Mouse (Mus musculus) regulatory T cell (primary cell): Measurements from ENCODE around the gene Cngb1.

Source experiments
- in situ Hi-C: fragments of 300-600 bp; cut with MboI, MseI; formaldehyde crosslinking; loops from one replicate; pipeline ENCODE4 v1.15.1; 2025; ENCODE audit warnings: high pct_unique_total_duplicates

Cngb1 gene

DNA sequence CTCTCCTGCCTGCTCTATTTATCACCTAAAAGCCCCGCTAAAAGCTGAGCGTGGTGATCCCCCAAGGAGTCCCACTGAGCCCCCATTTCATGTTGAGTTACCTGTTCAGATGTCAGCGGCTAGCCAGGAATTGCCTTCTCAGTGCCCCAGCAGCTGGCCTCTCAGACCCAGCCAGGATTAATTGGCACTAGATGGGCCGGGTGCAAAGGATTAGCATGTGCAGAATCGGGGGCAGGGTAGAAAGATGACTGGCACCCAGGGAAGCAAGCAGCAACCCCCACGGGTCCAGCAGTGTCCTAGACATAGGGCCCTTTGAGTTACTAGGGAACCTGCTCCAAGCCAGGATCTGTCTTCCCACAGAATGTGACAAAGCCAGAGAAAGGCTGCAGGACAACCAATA is at the start of gene Cngb1:
Gene Cngb1, minus strand, starts transcription at position 155 of the 400 bp plus-strand sequence.
- in situ Hi-C loops, result loop anchor here (5.0 kb wide), 1 partner anchor 49 kb away; no protein-coding TSS in a partner anchor

DNA sequence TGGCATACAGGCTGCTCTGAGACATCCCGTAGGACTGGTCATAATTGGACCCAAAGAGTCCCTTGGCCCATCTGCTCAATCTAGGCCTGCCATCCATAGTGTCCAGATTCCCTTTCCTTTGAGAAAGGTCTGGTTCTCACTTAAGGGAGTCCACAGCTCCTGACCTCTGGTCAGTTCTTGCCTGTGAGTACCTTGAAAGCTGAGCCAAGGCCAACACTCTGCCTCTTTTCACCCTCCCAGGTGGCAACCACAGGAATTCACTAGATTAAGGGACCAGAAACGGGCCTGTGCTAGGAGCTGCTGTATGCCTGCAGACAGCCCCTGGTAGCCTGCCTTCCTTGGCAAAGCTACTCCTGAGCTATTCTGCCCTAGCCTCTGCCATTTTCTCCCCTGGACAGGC is 48.2 kb upstream of the Cngb1 start:
- in situ Hi-C loops, result no loop called here

- in situ Hi-C loops, result no loop called here
Measured at GRCm38 (mm10) chr8:95352871-95353866, 46.8 kb upstream of the Cngb1 start.

- in situ Hi-C loops, result no loop called here
Measured at GRCm38 (mm10) chr8:95352151-95352870, 45.9 kb upstream of the Cngb1 start, which contains the start of gene Mmp15. Mmp15 (plus strand) TSS chr8:95352268.

GRCm38 (mm10) chr8:95351461-95351860 is 45.1 kb upstream of the Cngb1 start:
- in situ Hi-C loops, result no loop called here

GRCm38 (mm10) chr8:95348811-95349630 is 42.6 kb upstream of the Cngb1 start:
- in situ Hi-C loops, result no loop called here

- in situ Hi-C loops, result no loop called here
Measured at GRCm38 (mm10) chr8:95348356-95348755, 42.0 kb upstream of the Cngb1 start.

DNA sequence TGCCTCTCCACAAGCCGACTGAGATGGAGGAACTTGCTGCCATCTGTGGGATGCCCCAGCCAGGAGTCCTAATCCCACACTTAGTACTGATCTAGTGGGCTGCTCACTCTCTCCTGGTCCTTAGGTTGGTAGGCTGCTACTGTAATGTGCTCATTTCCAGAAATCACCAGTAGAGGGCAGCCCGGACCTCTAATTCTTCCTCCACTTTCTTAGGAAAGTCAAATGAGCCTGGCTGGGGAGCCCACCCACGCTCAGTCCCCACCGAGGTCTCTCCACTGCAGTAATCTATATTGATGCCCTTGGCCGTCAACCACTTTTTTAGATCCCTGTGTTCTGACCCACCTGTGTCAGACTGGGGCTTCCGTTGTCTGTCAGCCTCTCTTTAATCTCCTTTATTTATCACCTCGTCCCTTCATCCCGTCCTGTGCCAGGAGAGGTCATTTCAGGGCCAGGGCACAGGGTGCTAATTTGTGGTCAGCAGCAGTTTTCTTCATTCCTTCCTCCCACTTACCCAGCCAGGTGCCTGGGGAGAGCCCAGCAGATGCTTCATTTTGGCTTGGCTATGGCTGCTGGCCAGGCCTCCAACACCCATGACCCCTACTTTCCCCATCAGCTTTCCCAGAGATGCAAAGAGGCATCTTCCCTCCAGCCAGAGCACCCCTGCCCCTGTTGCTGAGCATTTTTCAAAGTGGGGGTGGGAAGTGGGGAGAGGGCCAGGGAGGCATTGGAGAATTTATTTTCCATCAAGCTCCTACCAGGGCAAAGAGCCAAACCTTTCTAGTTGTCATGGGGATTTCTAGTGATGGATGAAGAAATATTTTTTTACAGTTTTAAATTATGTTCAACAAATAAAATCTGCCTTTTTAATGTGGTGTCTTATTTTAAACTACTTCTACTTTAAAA is 40.5 kb upstream of the Cngb1 start:
- in situ Hi-C loops, result no loop called here

DNA sequence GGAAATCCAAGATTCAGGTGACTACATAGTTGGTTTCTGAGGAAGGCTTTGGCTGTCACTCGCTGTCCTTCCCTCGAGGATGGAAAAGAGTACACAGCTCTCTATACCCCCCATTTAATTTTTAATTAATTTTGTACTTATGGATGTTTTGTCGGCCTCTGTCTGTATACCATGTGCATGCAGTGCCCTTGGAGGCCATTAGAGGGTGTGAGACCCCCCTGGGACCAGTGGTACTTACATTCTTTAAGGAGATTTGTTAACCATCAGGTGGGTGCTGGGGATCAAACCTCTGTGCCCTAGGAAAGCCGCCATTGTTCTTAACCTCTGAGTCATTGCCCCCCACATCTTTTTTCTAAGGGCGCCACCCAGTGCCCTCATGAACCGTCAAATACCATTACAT is 38.3 kb upstream of the Cngb1 start:
- in situ Hi-C loops, result no loop called here

GRCm38 (mm10) chr8:95341721-95342120 is 35.3 kb upstream of the Cngb1 start:
- in situ Hi-C loops, result no loop called here

- in situ Hi-C loops, result no loop called here
Measured at GRCm38 (mm10) chr8:95336363-95336762, 30.0 kb upstream of the Cngb1 start.

GRCm38 (mm10) chr8:95335706-95336105 is 29.3 kb upstream of the Cngb1 start:
- in situ Hi-C loops, result no loop called here

DNA sequence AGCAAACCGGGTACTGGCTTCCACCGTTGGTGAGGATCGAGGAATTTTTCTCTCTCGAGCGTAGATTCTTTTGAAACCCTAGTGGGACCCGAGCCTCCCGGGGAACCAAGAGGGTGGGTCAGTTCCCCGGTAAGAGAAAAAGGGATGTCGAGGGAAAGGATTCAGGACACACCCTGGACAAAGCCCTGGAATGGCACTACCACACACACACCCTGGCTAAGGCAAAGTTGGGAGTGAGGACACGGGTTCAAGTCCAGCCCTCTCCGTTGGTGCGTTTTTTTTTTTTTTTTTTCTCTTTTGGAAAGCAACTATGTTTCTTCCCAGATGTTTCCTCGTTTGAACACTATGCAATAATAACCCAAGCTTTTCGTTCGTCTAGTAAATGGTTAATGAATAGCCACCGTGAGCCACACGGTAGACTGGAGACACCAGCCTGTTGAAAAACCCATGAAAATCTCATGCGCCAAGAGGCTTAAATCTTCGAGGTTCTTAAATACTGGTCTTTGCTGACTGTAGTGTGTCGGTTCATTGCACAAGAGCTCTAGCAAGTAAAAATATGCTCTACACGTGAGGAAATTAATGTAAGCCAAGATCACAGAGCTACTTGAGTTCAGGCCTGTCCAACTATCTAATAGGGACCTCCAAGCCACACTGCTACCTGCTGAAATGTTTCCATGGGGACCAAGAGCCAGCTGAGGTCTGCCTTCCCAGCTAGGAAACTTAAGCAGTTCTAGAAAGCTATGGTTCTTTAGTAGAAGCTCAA is 26.2 kb upstream of the Cngb1 start:
- in situ Hi-C loops, result loop anchor here (5.0 kb wide), 1 partner anchor 100 kb away; the partner anchor contains the start of gene Cfap20

DNA sequence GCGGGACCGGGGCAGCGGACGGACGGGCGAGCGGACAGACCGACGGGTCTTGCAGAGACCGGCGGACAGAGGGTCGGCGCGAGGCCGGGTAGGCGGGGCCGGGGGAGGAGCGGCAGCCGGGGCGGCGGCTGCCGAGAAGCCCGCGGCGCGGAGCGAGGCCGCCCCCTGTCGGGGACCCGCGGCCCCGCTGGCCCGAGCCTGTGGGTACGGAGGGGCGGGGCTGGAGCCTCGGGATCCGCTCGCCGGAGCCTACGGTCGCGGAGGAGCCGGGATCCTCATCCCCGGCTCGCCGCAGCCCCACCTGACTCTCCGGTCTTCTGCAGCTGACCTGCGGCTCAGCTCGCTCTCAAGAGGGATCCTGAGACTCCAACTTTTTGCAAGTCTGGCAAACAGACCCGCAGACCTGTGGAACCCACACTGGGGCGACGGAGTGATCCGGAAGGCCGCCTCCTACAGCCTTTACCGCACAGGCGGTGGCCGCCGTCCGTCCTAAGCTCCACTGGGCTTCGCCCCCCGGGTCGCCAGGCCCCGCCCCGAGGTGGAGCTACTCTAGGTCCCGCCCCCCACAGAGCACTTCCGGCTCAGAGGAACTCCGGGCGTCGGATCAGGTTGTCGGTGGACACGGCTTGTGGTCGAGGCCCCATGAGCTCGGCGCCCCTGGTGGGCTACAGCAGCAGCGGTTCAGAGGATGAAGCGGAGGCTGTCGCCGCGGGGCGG is 25.5 kb upstream of the Cngb1 start, which contains the start of the genes Zfp319 and Usb1:
Gene Zfp319, minus strand, starts transcription at position 231 of the 717 bp plus-strand sequence.
Gene Usb1, plus strand, starts transcription at position 565 of the 717 bp plus-strand sequence.
- in situ Hi-C loops, result loop anchor here (5.0 kb wide), 1 partner anchor 100 kb away; the partner anchor contains the start of gene Cfap20

DNA sequence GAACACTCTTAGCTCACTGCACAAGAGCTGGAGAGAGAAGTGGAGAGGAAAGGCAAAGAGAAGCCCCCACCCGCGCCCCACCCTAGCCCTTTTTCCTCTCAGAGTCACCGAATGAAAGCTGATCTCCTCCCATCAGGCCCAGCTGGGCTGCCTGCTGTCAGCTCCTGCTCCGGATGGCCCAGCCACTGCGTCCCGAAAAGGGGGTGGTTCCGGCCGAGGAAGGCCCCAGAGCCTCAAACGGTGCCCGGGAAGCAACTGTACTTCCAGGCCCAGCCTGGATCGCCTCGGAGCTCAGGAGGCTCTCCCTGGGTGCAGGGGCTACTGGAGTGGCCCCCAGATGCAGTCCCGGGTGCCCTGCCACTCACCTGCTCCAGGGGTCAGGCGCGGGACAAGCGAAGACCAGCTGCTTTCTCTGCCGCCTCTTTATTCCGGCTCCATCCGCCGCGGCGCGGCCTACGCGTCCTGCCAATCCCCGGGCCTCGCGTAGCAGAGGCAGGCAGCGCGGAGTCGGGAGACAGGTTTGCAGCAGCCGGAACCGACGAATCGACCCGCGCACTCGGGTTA is 24.9 kb upstream of the Cngb1 start:
- in situ Hi-C loops, result loop anchor here (5.0 kb wide), 1 partner anchor 101 kb away; the partner anchor contains the start of gene Cfap20

DNA sequence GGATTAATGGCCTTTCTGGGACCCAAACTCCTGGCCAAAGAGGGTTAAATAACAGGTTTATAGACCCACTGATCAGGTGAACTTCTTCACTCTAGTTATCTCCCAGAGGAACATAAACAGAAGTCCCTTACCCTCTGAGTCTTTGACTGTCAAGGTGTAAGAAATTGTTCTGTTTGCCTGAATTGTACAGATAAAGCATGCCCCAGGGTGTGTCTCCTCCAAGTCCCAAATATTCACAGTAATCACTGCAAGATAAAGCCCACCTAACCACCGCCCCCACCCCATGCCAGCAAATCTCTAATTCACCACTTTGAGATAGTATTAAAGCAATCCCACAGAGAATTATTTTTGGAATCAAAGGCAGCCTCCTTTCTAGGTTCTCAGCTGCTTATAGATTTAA is 24.0 kb upstream of the Cngb1 start:
- in situ Hi-C loops, result loop anchor here (5.0 kb wide), 1 partner anchor 102 kb away; the partner anchor contains the start of gene Cfap20

DNA sequence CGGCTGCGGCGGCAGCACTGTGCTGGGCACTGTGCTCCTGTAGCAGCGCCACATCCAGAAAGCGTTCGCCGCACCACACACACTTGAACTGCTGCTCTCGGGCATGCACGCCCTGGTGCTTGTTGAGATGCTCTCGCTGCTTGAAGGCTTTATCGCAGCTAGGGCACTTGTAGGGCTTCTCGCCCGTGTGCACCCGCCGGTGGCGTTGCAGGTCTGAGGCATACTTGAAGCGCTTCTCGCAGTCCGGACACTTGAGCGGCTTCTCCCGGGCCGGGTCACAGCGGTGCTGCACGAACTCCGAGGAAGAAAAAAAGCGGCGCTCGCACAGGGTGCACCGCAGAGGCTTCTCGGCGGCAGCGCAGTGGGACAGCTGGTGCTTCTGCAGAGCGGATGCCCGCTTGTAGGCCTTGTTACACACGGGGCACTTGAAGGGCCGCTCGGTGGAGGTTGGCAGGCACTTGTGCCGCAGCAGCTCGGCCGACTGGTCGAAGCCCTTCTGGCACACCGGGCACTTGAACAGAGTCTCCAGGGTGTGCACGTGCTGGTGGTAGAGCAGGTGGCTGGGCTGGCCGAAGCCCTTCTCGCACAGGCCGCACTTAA is 21.6 kb upstream of the Cngb1 start:
- in situ Hi-C loops, result no loop called here

- in situ Hi-C loops, result no loop called here
Measured at GRCm38 (mm10) chr8:95326822-95327221, 20.4 kb upstream of the Cngb1 start.
